Mouse (Mus musculus) spleen, adult 2 months (tissue): ENCODE results near the gene Mpv17l.

Experiments used
- CTCF ChIP-seq: fragments of 200-500 bp; IDR thresholded peaks from 2 replicates; pipeline ENCODE4 v1.5.1; 2011; ENCODE audit warnings: mild to moderate bottlenecking, inconsistent platforms; ENCODE audit not compliant: insufficient read depth, insufficient read length, insufficient replicate concordance; ENCODE audit errors: extremely low read depth
- POLR2A ChIP-seq: fragments of 200-500 bp; IDR thresholded peaks from 2 replicates; pipeline ENCODE4 v1.6.1; 2011; ENCODE audit warnings: low read depth, low read length, inconsistent platforms

DNA sequence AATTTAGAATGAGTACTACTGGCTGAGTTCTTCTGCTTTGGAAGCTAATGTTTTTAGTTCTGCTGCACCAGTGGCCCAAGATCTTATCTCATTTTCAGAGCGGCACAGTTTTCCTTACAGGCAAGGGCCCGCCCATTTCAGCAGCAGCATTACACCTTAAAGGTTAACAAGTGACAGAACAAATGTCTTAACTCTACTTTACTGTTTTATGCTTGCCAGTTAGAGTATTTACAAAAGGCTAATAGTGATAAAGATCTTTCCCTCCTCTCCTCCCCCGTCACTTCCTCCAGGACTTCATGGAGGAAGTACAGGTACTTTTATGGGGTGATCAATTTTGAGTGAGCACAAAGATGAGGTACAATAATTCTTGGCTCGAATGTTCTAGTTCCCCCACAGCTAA, 36.9 kb upstream of the Mpv17l start:
- no peak for TF ChIP-seq POLR2A
- no peak for TF ChIP-seq CTCF
